11 mouse cellular contexts compared by ENCODE assay signal in genomic region chr10:71427381-71427780, GRCm38 (mm10).
"Had no signal": no experiment of that assay in that cellular context is flagged by ENCODE, and none has a peak within 500 bp of the region (broad histone marks: within the 10 kb centered on the region; RNA-seq: fewer than 3 reads in every experiment).

No protein-coding gene starts in this region.

- H3K27me3 ChIP-seq: liver, embryonic 15.5 days; neural tube, embryonic 12.5 days had no signal

- H3K9ac ChIP-seq: liver, embryonic 15.5 days; neural tube, embryonic 12.5 days had no signal

- H3K4me1 ChIP-seq: limb, embryonic 10.5 days; liver, embryonic 15.5 days; neural tube, embryonic 12.5 days had no signal

- H3K9me3 ChIP-seq: limb, embryonic 10.5 days; neural tube, embryonic 12.5 days had no signal

- H3K4me3 ChIP-seq: left cerebral cortex, adult 2 months; limb, embryonic 10.5 days; liver, embryonic 15.5 days; neural tube, embryonic 12.5 days had no signal

- H3K27ac ChIP-seq: left cerebral cortex, adult 2 months; limb, embryonic 10.5 days; liver, embryonic 15.5 days; neural tube, embryonic 12.5 days; stomach, postnatal 0 days had no signal

- H3K36me3 ChIP-seq: limb, embryonic 10.5 days; liver, embryonic 15.5 days; neural tube, embryonic 12.5 days had no signal

- H3K4me2 ChIP-seq: liver, embryonic 11.5 days; liver, embryonic 15.5 days; neural tube, embryonic 12.5 days had no signal

- ATAC-seq: lung, postnatal 0 days had no signal

- DNase-seq: kidney, postnatal 25 days; lung, adult 2 months; lung, postnatal 36 days; midbrain, embryonic 14.5 days had no signal
